Comparison of ENCODE assay signal across 16 mouse cellular contexts in genomic region chr16:28839575-28839974, GRCm38 (mm10).
DNase-seq lines count a peak whose midpoint lies in the region; ATAC-seq and TF ChIP-seq lines count a peak whose summit lies in the region.
"Had no signal": no experiment of that assay in that cellular context is flagged by ENCODE, and none has a peak within 500 bp of the region (broad histone marks: within the 10 kb centered on the region; RNA-seq: fewer than 3 reads in every experiment).

No protein-coding gene starts in this region.

- 86% methylated on average over 9 of the region's 9 CpGs for WGBS in forebrain, postnatal 0 days
- 85% methylated on average over 9 of the region's 9 CpGs for WGBS in forebrain, embryonic 16.5 days
- WGBS in lung, embryonic 14.5 days: 65% methylated on average over 9 of the region's 9 CpGs
- 82% methylated on average over 9 of the region's 9 CpGs for WGBS in liver, embryonic 11.5 days

- TF ChIP-seq CTCF in forebrain, postnatal 0 days (IDR thresholded peaks at IDR 0.05; ENCODE audit: low read depth): peak; percentile 33; the same call in 1 of the 2 replicates
- TF ChIP-seq CTCF in lung, embryonic 14.5 days (IDR thresholded peaks at IDR 0.05; ENCODE audit: low read depth): 0 out of 2 replicates have a peak, but pooled peaks have one; percentile 15

- no peak for ATAC-seq in forebrain, postnatal 0 days
- ATAC-seq in forebrain, embryonic 16.5 days: no peak
- ATAC-seq in lung, embryonic 14.5 days (ENCODE audit: insufficient read depth): peak; percentile 23; the same call in 1 of the 2 replicates
- no peak for ATAC-seq in liver, embryonic 11.5 days (replicated peaks; ENCODE audit: low FRiP score)

- H3K9me3 ChIP-seq in forebrain, postnatal 0 days (ENCODE audit: low read length): no peaks in the 10 kb centered on the region
- H3K9me3 ChIP-seq in forebrain, embryonic 16.5 days (ENCODE audit: control insufficient read depth, low read length): no peaks in the 10 kb centered on the region
- no peaks in the 10 kb centered on the region for H3K9me3 ChIP-seq in lung, embryonic 14.5 days (ENCODE audit: low read depth, low read length)
- no peaks in the 10 kb centered on the region for H3K9me3 ChIP-seq in liver, embryonic 11.5 days (ENCODE audit: control insufficient read depth, low read length)
- H3K9me3 ChIP-seq: embryonic facial prominence, embryonic 13.5 days; forebrain, embryonic 13.5 days; heart, embryonic 12.5 days; hindbrain, embryonic 10.5 days had no signal

- DNase-seq in forebrain, postnatal 0 days: no peak
- DNase-seq in ES-CJ7 (ENCODE audit: low read depth, low spot score): peak; percentile 54
- peak; percentile 30 for DNase-seq in lung, embryonic 14.5 days
- peak; percentile 17 for DNase-seq in lung, postnatal 14 days
- DNase-seq in cerebellum, adult 8-10 months: no peak
- DNase-seq in gastrocnemius, adult 18-20 months (ENCODE audit: low spot score): no peak
- DNase-seq in liver, embryonic 11.5 days (ENCODE audit: low spot score): no peak
- DNase-seq: gastrocnemius, postnatal 25 days had no signal

- peaks cover 4% of the 10 kb centered on the region; the same call in 1 of the 2 replicates for H3K4me1 ChIP-seq in forebrain, postnatal 0 days (ENCODE audit: insufficient read depth)
- H3K4me1 ChIP-seq in forebrain, embryonic 16.5 days (replicated peaks; ENCODE audit: control insufficient read depth, insufficient read depth, low read length): peaks cover 14% of the 10 kb centered on the region
- no peaks in the 10 kb centered on the region for H3K4me1 ChIP-seq in lung, embryonic 14.5 days (ENCODE audit: insufficient read depth)
- no peaks in the 10 kb centered on the region for H3K4me1 ChIP-seq in liver, embryonic 11.5 days (replicated peaks; ENCODE audit: control insufficient read depth, insufficient read depth, low read length)

- no peaks in the 10 kb centered on the region for H3K27me3 ChIP-seq in forebrain, postnatal 0 days (ENCODE audit: insufficient read depth, low read length)
- 0 out of 2 replicates have a peak, but pooled peaks cover 4% of the 10 kb centered on the region for H3K27me3 ChIP-seq in forebrain, embryonic 16.5 days (replicated peaks; ENCODE audit: control insufficient read depth, insufficient read depth, low read length)
- no peaks in the 10 kb centered on the region for H3K27me3 ChIP-seq in lung, embryonic 14.5 days (ENCODE audit: insufficient read depth, low read length)
- H3K27me3 ChIP-seq in liver, embryonic 11.5 days (replicated peaks; ENCODE audit: control insufficient read depth, insufficient read depth, low read length): no peaks in the 10 kb centered on the region
- H3K27me3 ChIP-seq: CH12.LX; embryonic facial prominence, embryonic 13.5 days; heart, embryonic 12.5 days had no signal

- no peak overlapping the region for H3K9ac ChIP-seq in forebrain, postnatal 0 days
- H3K9ac ChIP-seq in forebrain, embryonic 16.5 days (replicated peaks; ENCODE audit: low read depth, low read length): no peak overlapping the region
- no peak overlapping the region for H3K9ac ChIP-seq in lung, embryonic 14.5 days
- H3K9ac ChIP-seq in liver, embryonic 11.5 days (ENCODE audit: low read depth, low read length): no peak overlapping the region
- H3K9ac ChIP-seq: embryonic facial prominence, embryonic 13.5 days; forebrain, embryonic 13.5 days; heart, embryonic 12.5 days; hindbrain, embryonic 14.5 days had no signal

- no peak overlapping the region for H3K27ac ChIP-seq in forebrain, postnatal 0 days (ENCODE audit: low read depth, low read length)
- H3K27ac ChIP-seq in forebrain, embryonic 16.5 days (ENCODE audit: low read length): no peak overlapping the region
- H3K27ac ChIP-seq in lung, embryonic 14.5 days (ENCODE audit: low read depth): no peak overlapping the region
- no peak overlapping the region for H3K27ac ChIP-seq in liver, embryonic 11.5 days (ENCODE audit: low read depth, low read length)
- H3K27ac ChIP-seq: embryonic facial prominence, embryonic 13.5 days; forebrain, embryonic 13.5 days; gastrocnemius, adult 2 months; hindbrain, embryonic 10.5 days; hindbrain, embryonic 14.5 days had no signal

- H3K4me2 ChIP-seq in forebrain, postnatal 0 days (ENCODE audit: low read depth): no peak overlapping the region
- no peak overlapping the region for H3K4me2 ChIP-seq in forebrain, embryonic 16.5 days (ENCODE audit: low read length)
- no peak overlapping the region for H3K4me2 ChIP-seq in lung, embryonic 14.5 days
- no peak overlapping the region for H3K4me2 ChIP-seq in liver, embryonic 11.5 days
- H3K4me2 ChIP-seq: embryonic facial prominence, embryonic 13.5 days; forebrain, embryonic 13.5 days; heart, embryonic 12.5 days; hindbrain, embryonic 14.5 days had no signal

- H3K4me3 ChIP-seq in forebrain, postnatal 0 days (ENCODE audit: low read depth, low read length): no peak overlapping the region
- no peak overlapping the region for H3K4me3 ChIP-seq in forebrain, embryonic 16.5 days (replicated peaks; ENCODE audit: low read length)
- no peak overlapping the region for H3K4me3 ChIP-seq in lung, embryonic 14.5 days (ENCODE audit: low read depth, low read length)
- no peak overlapping the region for H3K4me3 ChIP-seq in liver, embryonic 11.5 days (ENCODE audit: low read depth, low read length)
- H3K4me3 ChIP-seq: embryonic facial prominence, embryonic 13.5 days; forebrain, embryonic 13.5 days; gastrocnemius, adult 2 months; heart, embryonic 12.5 days; hindbrain, embryonic 10.5 days had no signal

- no peaks in the 10 kb centered on the region for H3K36me3 ChIP-seq in forebrain, postnatal 0 days (ENCODE audit: insufficient read depth)
- H3K36me3 ChIP-seq in forebrain, embryonic 16.5 days (ENCODE audit: control insufficient read depth, insufficient read depth): no peaks in the 10 kb centered on the region
- no peaks in the 10 kb centered on the region for H3K36me3 ChIP-seq in lung, embryonic 14.5 days (ENCODE audit: insufficient read depth)
- no peaks in the 10 kb centered on the region for H3K36me3 ChIP-seq in liver, embryonic 11.5 days (ENCODE audit: control insufficient read depth, insufficient read depth, low read length)
- H3K36me3 ChIP-seq: embryonic facial prominence, embryonic 13.5 days; heart, embryonic 12.5 days; hindbrain, embryonic 10.5 days had no signal

Comparison
In these comparisons a context has a peak if more than half of its experiments do, and no peak if none do; other contexts are left out.
1. DNase-seq: peak in ES-CJ7 (single experiment), lung, embryonic 14.5 days (single experiment) and lung, postnatal 14 days (single experiment); none in forebrain, postnatal 0 days (single experiment), cerebellum, adult 8-10 months (single experiment), gastrocnemius, adult 18-20 months (single experiment) and liver, embryonic 11.5 days (single experiment).